Mouse (Mus musculus): ENCODE results near the gene Shmt2. TPM values are rescaled to one million over a fixed set of nuclear protein-coding genes. Genes with fewer than 3 reads are reported as not detected.

Gene Shmt2
- polyA plus RNA-seq, 1 experiment = 535 TPM

DNA sequence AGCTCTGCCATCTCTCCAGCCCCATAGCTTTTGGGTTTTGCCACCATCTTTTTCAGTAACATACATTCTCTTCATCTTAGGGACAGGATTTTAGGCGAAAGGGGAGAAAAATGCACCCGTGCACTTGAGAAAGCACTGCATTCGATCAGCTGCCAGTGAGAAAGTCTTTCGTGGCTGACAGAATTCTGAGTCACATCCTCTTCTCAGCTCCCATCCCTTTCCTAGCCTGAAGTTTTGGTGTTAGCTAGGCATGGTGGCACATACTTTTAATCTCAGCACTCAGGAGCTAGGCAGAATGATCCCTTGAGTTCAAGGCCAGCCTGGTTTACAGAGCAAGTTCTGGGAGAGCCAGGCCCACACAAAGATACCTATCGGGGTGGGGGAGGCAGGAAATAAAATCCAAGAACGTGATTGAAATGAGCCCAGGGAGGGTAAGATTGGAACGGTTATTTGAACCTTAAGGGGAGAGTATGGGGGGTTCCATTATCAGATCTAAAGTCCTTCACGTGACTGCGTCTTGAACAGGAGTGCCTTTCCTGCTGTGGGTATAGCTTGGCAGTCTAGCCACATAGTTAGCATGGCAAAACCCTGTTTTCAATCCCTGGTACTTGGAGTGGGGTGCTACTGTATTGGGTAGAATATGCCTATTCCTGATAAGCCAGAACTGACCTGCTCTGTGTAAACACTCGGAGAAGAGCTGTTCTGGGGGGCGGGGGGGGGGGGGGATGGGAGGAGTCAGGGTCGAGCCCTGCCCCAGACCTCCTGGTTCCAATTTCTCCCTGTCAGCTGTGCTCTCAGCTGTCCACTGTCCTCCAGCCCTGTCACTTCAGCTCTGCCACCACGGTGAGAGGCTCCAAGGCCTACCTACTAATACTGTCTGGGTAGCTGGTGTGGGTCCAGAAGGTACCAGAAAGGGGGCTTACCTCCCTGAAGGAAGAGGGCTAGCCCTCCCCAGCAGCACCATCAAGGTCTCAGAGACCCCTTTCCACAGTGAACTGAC, 21.1 kb downstream of the Shmt2 start, which contains the start of gene Stac3:
Gene Stac3 (plus strand): TSS at position 793 of the 1,000 bp plus-strand sequence.
- TF ChIP-seq REST (IDR thresholded peaks at IDR 0.05; ENCODE audit: insufficient read depth, insufficient read length) (no peak), TCF12 (IDR thresholded peaks at IDR 0.05; ENCODE audit: insufficient read depth, poor library complexity, severe bottlenecking) (peak; percentile 83), SRF (IDR thresholded peaks at IDR 0.05; ENCODE audit: control insufficient read depth, insufficient read length, low read depth) (no peak), USF1 (IDR thresholded peaks at IDR 0.05; ENCODE audit: low read depth) (peak; percentile 62), CEBPB (IDR thresholded peaks at IDR 0.05; ENCODE audit: insufficient read depth, poor library complexity, severe bottlenecking) (no peak), MYOD1 (IDR thresholded peaks at IDR 0.05; ENCODE audit: control insufficient read depth in 1 of 3, insufficient read length in 2 of 3, low read depth in 2 of 3) (peak; percentile 98 to 99 (median 98)), POLR2A (IDR thresholded peaks at IDR 0.05; ENCODE audit: insufficient read length, low read depth) (peak; percentile 60), MAX (IDR thresholded peaks at IDR 0.05; ENCODE audit: low read depth) (no peak), POLR2AphosphoS2 (IDR thresholded peaks at IDR 0.05; ENCODE audit: insufficient read length, low read depth) (peak; percentile 60), MYOG (IDR thresholded peaks at IDR 0.05; ENCODE audit: control insufficient read depth in 1 of 3, insufficient read depth in 1 of 3, insufficient read length in 2 of 3, low read depth in 2 of 3) (peak; percentile 78 to 96 (median 81)), E2F4 (IDR thresholded peaks at IDR 0.05; ENCODE audit: insufficient read depth) (no peak), TCF3 (IDR thresholded peaks at IDR 0.05; ENCODE audit: insufficient read length, low read depth) (peak; percentile 94)

DNA sequence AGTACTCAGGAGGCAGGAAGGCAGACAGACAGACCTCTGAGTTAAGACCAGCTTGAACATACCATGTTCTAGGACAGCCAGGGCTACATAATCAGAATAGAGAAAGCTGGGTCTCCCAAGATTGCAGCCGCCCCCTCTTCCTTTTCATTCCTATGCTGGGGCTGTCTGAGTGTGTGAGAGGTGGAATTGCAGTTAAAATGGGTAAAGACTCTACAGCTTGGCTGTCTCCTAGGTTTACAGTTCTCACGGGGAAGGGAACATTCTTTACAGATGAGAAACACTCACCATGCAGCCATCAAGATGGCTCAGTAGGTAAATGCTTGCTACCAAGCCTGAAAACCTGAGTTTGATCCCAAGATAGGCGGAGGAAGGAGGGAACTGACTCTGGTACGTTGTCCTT, 22.2 kb downstream of the Shmt2 start:
- no peak for TF ChIP-seq MAX (IDR thresholded peaks at IDR 0.05; ENCODE audit: low read depth)
- H3K36me3 ChIP-seq (ENCODE audit: control insufficient read depth, insufficient read depth) = peaks cover 18% of the 10 kb centered on the region

More for the DNA sequence above, 21.1 kb downstream of the Shmt2 start, which contains the start of gene Stac3:
- Histone ChIP-seq H3K4me2 (ENCODE audit: low read depth) (peak within 1 kb of the TSS; percentile 70), H3K27me3 (ENCODE audit: control insufficient read depth, insufficient read depth, insufficient read length) (no peaks in the 10 kb centered on the region), H3K36me3 (ENCODE audit: control insufficient read depth, insufficient read depth) (peaks cover 6% of the 10 kb centered on the region), H3K79me2 (ENCODE audit: control insufficient read depth, insufficient read depth) (no peaks in the 10 kb centered on the region), H3K4me3 (peak within 1 kb of the TSS; percentile 23), H3ac (ENCODE audit: control insufficient read depth, insufficient read length) (no peak within 1 kb of the TSS)

DNA sequence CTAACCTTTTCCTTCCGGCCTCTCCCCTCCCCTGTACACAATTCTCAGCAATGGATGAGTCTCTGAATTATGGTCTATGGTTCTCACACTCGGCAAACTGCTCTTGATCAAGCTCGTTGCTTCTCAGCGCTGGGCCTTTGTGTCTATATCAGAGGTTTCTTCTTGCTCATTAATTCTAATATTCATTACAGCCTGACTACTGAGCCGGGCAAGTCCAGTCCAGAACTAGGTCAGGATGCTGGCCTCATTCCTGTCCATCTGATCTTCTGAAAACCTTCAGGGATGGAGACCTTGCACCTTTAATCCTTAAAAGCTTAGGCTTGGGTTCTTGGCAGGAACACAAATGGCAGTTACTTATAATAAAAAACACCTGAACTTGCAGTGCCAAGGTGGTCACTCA, 22.7 kb downstream of the Shmt2 start:
- no peak for TF ChIP-seq MYOG (IDR thresholded peaks at IDR 0.05; ENCODE audit: control insufficient read depth in 1 of 3, insufficient read depth in 1 of 3, insufficient read length in 2 of 3, low read depth in 2 of 3)
- no peak for TF ChIP-seq USF1 (IDR thresholded peaks at IDR 0.05; ENCODE audit: low read depth)
- TF ChIP-seq E2F4 (IDR thresholded peaks at IDR 0.05; ENCODE audit: insufficient read depth) = no peak
- TF ChIP-seq TCF12 (IDR thresholded peaks at IDR 0.05; ENCODE audit: insufficient read depth, poor library complexity, severe bottlenecking) = no peak
- no peak for TF ChIP-seq POLR2AphosphoS2 (IDR thresholded peaks at IDR 0.05; ENCODE audit: insufficient read length, low read depth)
- no peak for TF ChIP-seq TCF3 (IDR thresholded peaks at IDR 0.05; ENCODE audit: insufficient read length, low read depth)
- no peak for TF ChIP-seq MYOD1 (IDR thresholded peaks at IDR 0.05; ENCODE audit: control insufficient read depth in 1 of 3, insufficient read length in 2 of 3, low read depth in 2 of 3)
- TF ChIP-seq POLR2A (IDR thresholded peaks at IDR 0.05; ENCODE audit: insufficient read length, low read depth) = no peak
- no peak for TF ChIP-seq REST (IDR thresholded peaks at IDR 0.05; ENCODE audit: insufficient read depth, insufficient read length)
- no peak for TF ChIP-seq CEBPB (IDR thresholded peaks at IDR 0.05; ENCODE audit: insufficient read depth, poor library complexity, severe bottlenecking)
- no peak for TF ChIP-seq SRF (IDR thresholded peaks at IDR 0.05; ENCODE audit: control insufficient read depth, insufficient read length, low read depth)
- TF ChIP-seq MAX (IDR thresholded peaks at IDR 0.05; ENCODE audit: low read depth) = no peak
- no peaks in the 10 kb centered on the region for H3K27me3 ChIP-seq (ENCODE audit: control insufficient read depth, insufficient read depth, insufficient read length)
- H3K36me3 ChIP-seq (ENCODE audit: control insufficient read depth, insufficient read depth) = peaks cover 23% of the 10 kb centered on the region

More for the DNA sequence above, 22.2 kb downstream of the Shmt2 start:
- Histone ChIP-seq H3ac (ENCODE audit: control insufficient read depth, insufficient read length) (no peak overlapping the region), H3K4me3 (no peak overlapping the region), H3K27me3 (ENCODE audit: control insufficient read depth, insufficient read depth, insufficient read length) (no peaks in the 10 kb centered on the region), H3K79me2 (ENCODE audit: control insufficient read depth, insufficient read depth) (no peaks in the 10 kb centered on the region), H3K4me2 (ENCODE audit: low read depth) (no peak overlapping the region)

DNA sequence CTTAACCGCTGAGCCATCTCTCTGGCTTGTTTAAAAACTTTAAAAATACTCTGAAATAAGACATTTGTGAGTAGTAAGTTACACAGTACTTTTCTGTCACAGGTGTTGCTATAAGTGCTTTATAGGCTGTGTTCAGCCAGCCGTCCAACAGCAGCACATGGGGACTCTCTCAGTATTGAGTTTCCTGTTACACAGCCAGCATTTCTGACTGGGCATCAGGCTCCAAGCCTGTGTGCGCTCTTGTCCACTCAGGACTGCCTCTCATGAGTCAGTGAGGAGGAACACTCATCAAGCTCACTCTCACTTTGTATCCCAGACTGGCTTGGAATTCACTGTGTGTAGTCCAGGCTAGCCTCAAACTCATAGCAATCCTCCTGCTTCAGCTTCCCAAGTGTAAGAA, 26.1 kb downstream of the Shmt2 start:
- no peak overlapping the region for H3K4me3 ChIP-seq
- TF ChIP-seq TCF12 (IDR thresholded peaks at IDR 0.05; ENCODE audit: insufficient read depth, poor library complexity, severe bottlenecking) (no peak), E2F4 (IDR thresholded peaks at IDR 0.05; ENCODE audit: insufficient read depth) (no peak), POLR2A (IDR thresholded peaks at IDR 0.05; ENCODE audit: insufficient read length, low read depth) (no peak), MYOD1 (IDR thresholded peaks at IDR 0.05; ENCODE audit: control insufficient read depth in 1 of 3, insufficient read length in 2 of 3, low read depth in 2 of 3) (no peak), MYOG (IDR thresholded peaks at IDR 0.05; ENCODE audit: control insufficient read depth in 1 of 3, insufficient read depth in 1 of 3, insufficient read length in 2 of 3, low read depth in 2 of 3) (no peak)
- H3K36me3 ChIP-seq (ENCODE audit: control insufficient read depth, insufficient read depth) = peaks cover 28% of the 10 kb centered on the region
- H3ac ChIP-seq (ENCODE audit: control insufficient read depth, insufficient read length) = no peak overlapping the region
- no peak overlapping the region for H3K4me2 ChIP-seq (ENCODE audit: low read depth)
- no peaks in the 10 kb centered on the region for H3K27me3 ChIP-seq (ENCODE audit: control insufficient read depth, insufficient read depth, insufficient read length)
- H3K79me2 ChIP-seq (ENCODE audit: control insufficient read depth, insufficient read depth) = no peaks in the 10 kb centered on the region

More for the DNA sequence above, 22.7 kb downstream of the Shmt2 start:
- no peaks in the 10 kb centered on the region for H3K79me2 ChIP-seq (ENCODE audit: control insufficient read depth, insufficient read depth)
- H3ac ChIP-seq (ENCODE audit: control insufficient read depth, insufficient read length) = no peak overlapping the region
- H3K4me2 ChIP-seq (ENCODE audit: low read depth) = no peak overlapping the region
- no peak overlapping the region for H3K4me3 ChIP-seq
